Mouse (Mus musculus) forebrain, embryonic 12.5 days (tissue): ENCODE results near the gene Slc25a11. TPM values are rescaled to one million over a fixed set of nuclear protein-coding genes. Genes with fewer than 3 reads are reported as not detected.
A peak's percentile ranks its signal among the peaks of the same experiment; 100 is the strongest.

ENCODE experiments used
- ATAC-seq: fragments of 200-750 bp; cut with Nextera tagmentation; 2 replicates; pipeline ENCODE4 v1.8.0; 2017; ENCODE audit warnings: moderate TSS enrichment; ENCODE audit not compliant: low FRiP score
- H3K27ac ChIP-seq: fragments of 300-500 bp; sonication (generic); 2 replicates; pipeline ENCODE4 v1.5.1; 2016; ENCODE audit warnings: mild to moderate bottlenecking
- H3K27me3 ChIP-seq: fragments of 300-500 bp; sonication (generic); 2 replicates; pipeline ENCODE4 v1.6.1; 2016; ENCODE audit warnings: mild to moderate bottlenecking
- H3K36me3 ChIP-seq: fragments of 300-500 bp; sonication (generic); replicated peaks from 2 replicates; pipeline ENCODE4 v1.6.1; 2016; ENCODE audit warnings: mild to moderate bottlenecking
- H3K4me1 ChIP-seq: fragments of 300-500 bp; sonication (generic); 2 replicates; pipeline ENCODE4 v1.6.1; 2016
- H3K4me2 ChIP-seq: fragments of 300-500 bp; sonication (generic); 2 replicates; pipeline ENCODE4 v1.6.1; 2016; ENCODE audit warnings: mild to moderate bottlenecking, moderate library complexity
- H3K4me3 ChIP-seq: fragments of 300-500 bp; sonication (generic); replicated peaks from 2 replicates; pipeline ENCODE4 v1.5.1; 2016; ENCODE audit warnings: mild to moderate bottlenecking
- H3K9ac ChIP-seq: fragments of 300-500 bp; sonication (generic); 2 replicates; pipeline ENCODE4 v1.6.1; 2016; ENCODE audit warnings: mild to moderate bottlenecking
- H3K9me3 ChIP-seq: fragments of 300-500 bp; sonication (generic); 2 replicates; pipeline ENCODE4 v1.6.1; 2016
- WGBS: fragments of 180-500 bp; shearing (Covaris S2); methylation state at CpG from one replicate; pipeline ENCODE4 v1.1.7; 2016; 5-methylcytosine and 5-hydroxymethylcytosine counted together
- polyA plus RNA-seq: library from polyadenylated mRNA; unstranded; fragments of >200 nt; fragmentation: Nextera tagmentation; extraction: Ambion mirVana; gene quantifications from 2 replicates; pipeline ENCODE4 v1.2.1, GENCODE M21; 2016

The Slc25a11 gene
- polyA plus RNA-seq, 1 experiment from 2014 or later, result 141 TPM

GRCm38 (mm10) chr11:70626877-70627276 is 20.4 kb downstream of the Slc25a11 start:
- Histone ChIP-seq H3K9me3 (no peaks in the 10 kb centered on the region), H3K27ac (no peak overlapping the region), H3K4me1 (no peaks in the 10 kb centered on the region), H3K36me3 (no peaks in the 10 kb centered on the region), H3K4me2 (no peak overlapping the region), H3K27me3 (no peaks in the 10 kb centered on the region), H3K9ac (no peak overlapping the region), H3K4me3 (no peak overlapping the region)
- WGBS, result 82% methylated on average over 4 of the region's 4 CpGs
- no peak for ATAC-seq

GRCm38 (mm10) chr11:70625473-70625872 is 21.8 kb downstream of the Slc25a11 start:
- WGBS, result 43% methylated on average over 4 of the region's 4 CpGs
- Histone ChIP-seq H3K27ac (no peak overlapping the region), H3K4me3 (no peak overlapping the region), H3K4me1 (no peaks in the 10 kb centered on the region), H3K4me2 (no peak overlapping the region), H3K27me3 (no peaks in the 10 kb centered on the region), H3K9ac (no peak overlapping the region), H3K36me3 (no peaks in the 10 kb centered on the region), H3K9me3 (no peaks in the 10 kb centered on the region)
- ATAC-seq, result no peak

GRCm38 (mm10) chr11:70623053-70623742 is 24.1 kb downstream of the Slc25a11 start:
- H3K36me3 ChIP-seq, result no peaks in the 10 kb centered on the region
- no peak overlapping the region for H3K9ac ChIP-seq
- 88% methylated on average over 10 of the region's 10 CpGs for WGBS
- no peak overlapping the region for H3K27ac ChIP-seq
- ATAC-seq, result no peak
- no peak overlapping the region for H3K4me3 ChIP-seq
- H3K4me2 ChIP-seq, result no peak overlapping the region
- 0 out of 2 replicates have a peak, but pooled peaks cover 2% of the 10 kb centered on the region for H3K9me3 ChIP-seq
- H3K4me1 ChIP-seq, result no peaks in the 10 kb centered on the region
- no peaks in the 10 kb centered on the region; the same call in 1 of the 2 replicates for H3K27me3 ChIP-seq

- no peak overlapping the region for H3K9ac ChIP-seq
- WGBS, result 52% methylated on average over 7 of the region's 7 CpGs
These were observed 25.1 kb downstream of the Slc25a11 start for GRCm38 (mm10) chr11:70621972-70622814.

GRCm38 (mm10) chr11:70619101-70619500 is 28.2 kb downstream of the Slc25a11 start, which contains the start of gene Chrne:
Chrne (minus strand) TSS chr11:70619216.
- no peak within 1 kb of the TSS for H3K9ac ChIP-seq
- H3K4me3 ChIP-seq, result no peak within 1 kb of the TSS
- H3K9me3 ChIP-seq, result 0 out of 2 replicates have a peak, but pooled peaks cover 2% of the 10 kb centered on the region
- H3K36me3 ChIP-seq, result no peaks in the 10 kb centered on the region
- H3K27ac ChIP-seq, result no peak within 1 kb of the TSS
- H3K27me3 ChIP-seq, result peaks cover 23% of the 10 kb centered on the region
- WGBS, result 55% methylated on average over 1 of the region's 1 CpGs
- ATAC-seq, result no peak
- peaks cover 12% of the 10 kb centered on the region for H3K4me1 ChIP-seq
- H3K4me2 ChIP-seq, result no peak within 1 kb of the TSS

More at GRCm38 (mm10) chr11:70621972-70622814, 25.1 kb downstream of the Slc25a11 start:
- ATAC-seq, result no peak
- no peak overlapping the region for H3K4me3 ChIP-seq
- H3K4me2 ChIP-seq, result no peak overlapping the region
- no peaks in the 10 kb centered on the region; the same call in 1 of the 2 replicates for H3K27me3 ChIP-seq
- H3K27ac ChIP-seq, result no peak overlapping the region
- H3K9me3 ChIP-seq, result 0 out of 2 replicates have a peak, but pooled peaks cover 2% of the 10 kb centered on the region
- H3K36me3 ChIP-seq, result no peaks in the 10 kb centered on the region
- no peaks in the 10 kb centered on the region for H3K4me1 ChIP-seq

GRCm38 (mm10) chr11:70615516-70616093 is 31.7 kb downstream of the Slc25a11 start, which contains the start of gene 4930544D05Rik:
4930544D05Rik (plus strand) TSS chr11:70615848.
- peak within 1 kb of the TSS; percentile 27 for H3K4me3 ChIP-seq
- peak within 1 kb of the TSS; percentile 46 for H3K9ac ChIP-seq
- 14% methylated on average over 21 of the region's 21 CpGs for WGBS
- H3K27me3 ChIP-seq, result peaks cover 23% of the 10 kb centered on the region
- ATAC-seq, result no peak
- peak within 1 kb of the TSS; percentile 57 for H3K4me2 ChIP-seq
- peaks cover 30% of the 10 kb centered on the region for H3K36me3 ChIP-seq
- H3K4me1 ChIP-seq, result peaks cover 12% of the 10 kb centered on the region
- no peak within 1 kb of the TSS for H3K27ac ChIP-seq
- 0 out of 2 replicates have a peak, but pooled peaks cover 2% of the 10 kb centered on the region for H3K9me3 ChIP-seq

- Histone ChIP-seq H3K9ac (peak overlapping the region; percentile 46), H3K4me3 (peak overlapping the region; percentile 27), H3K36me3 (peaks cover 35% of the 10 kb centered on the region), H3K4me1 (peaks cover 12% of the 10 kb centered on the region), H3K27ac (no peak overlapping the region), H3K9me3 (0 out of 2 replicates have a peak, but pooled peaks cover 2% of the 10 kb centered on the region), H3K4me2 (peak overlapping the region; percentile 57), H3K27me3 (peaks cover 23% of the 10 kb centered on the region)
- WGBS, result under 1% methylated on average over 17 of the region's 17 CpGs
- peak; percentile 36; the same call in 1 of the 2 replicates for ATAC-seq
These were observed 32.2 kb downstream of the Slc25a11 start for GRCm38 (mm10) chr11:70615074-70615473.

GRCm38 (mm10) chr11:70612505-70612904 is 34.8 kb downstream of the Slc25a11 start:
- Histone ChIP-seq H3K4me1 (peaks cover 12% of the 10 kb centered on the region), H3K27ac (no peak overlapping the region), H3K4me2 (no peak overlapping the region), H3K9me3 (no peaks in the 10 kb centered on the region), H3K4me3 (no peak overlapping the region), H3K36me3 (peaks cover 61% of the 10 kb centered on the region), H3K9ac (no peak overlapping the region), H3K27me3 (peaks cover 23% of the 10 kb centered on the region)
- ATAC-seq, result no peak
- WGBS, result 79% methylated on average over 7 of the region's 7 CpGs

GRCm38 (mm10) chr11:70610752-70611151 is 36.5 kb downstream of the Slc25a11 start:
- H3K9me3 ChIP-seq, result no peaks in the 10 kb centered on the region
- H3K27me3 ChIP-seq, result peaks cover 11% of the 10 kb centered on the region; the same call in 1 of the 2 replicates
- peaks cover 12% of the 10 kb centered on the region for H3K4me1 ChIP-seq
- 81% methylated on average over 4 of the region's 4 CpGs for WGBS
- H3K4me3 ChIP-seq, result no peak overlapping the region
- H3K9ac ChIP-seq, result no peak overlapping the region
- H3K36me3 ChIP-seq, result peaks cover 78% of the 10 kb centered on the region
- H3K27ac ChIP-seq, result no peak overlapping the region
- no peak overlapping the region for H3K4me2 ChIP-seq
- no peak for ATAC-seq

GRCm38 (mm10) chr11:70608381-70609066 is 38.8 kb downstream of the Slc25a11 start:
- no peaks in the 10 kb centered on the region for H3K9me3 ChIP-seq
- H3K4me2 ChIP-seq, result no peak overlapping the region
- H3K4me1 ChIP-seq, result no peaks in the 10 kb centered on the region
- H3K9ac ChIP-seq, result no peak overlapping the region
- H3K4me3 ChIP-seq, result no peak overlapping the region
- H3K27me3 ChIP-seq, result no peaks in the 10 kb centered on the region
- no peak overlapping the region for H3K27ac ChIP-seq
- H3K36me3 ChIP-seq, result peaks cover 92% of the 10 kb centered on the region
- 92% methylated on average over 26 of the region's 26 CpGs for WGBS
- no peak for ATAC-seq

GRCm38 (mm10) chr11:70607611-70608010 is 39.7 kb downstream of the Slc25a11 start:
- no peak overlapping the region for H3K9ac ChIP-seq
- H3K27ac ChIP-seq, result no peak overlapping the region
- H3K27me3 ChIP-seq, result no peaks in the 10 kb centered on the region
- ATAC-seq, result no peak
- no peak overlapping the region for H3K4me3 ChIP-seq
- H3K9me3 ChIP-seq, result no peaks in the 10 kb centered on the region
- WGBS, result 90% methylated on average over 9 of the region's 9 CpGs
- H3K36me3 ChIP-seq, result peaks cover 88% of the 10 kb centered on the region
- no peaks in the 10 kb centered on the region for H3K4me1 ChIP-seq
- H3K4me2 ChIP-seq, result no peak overlapping the region
